Mouse (Mus musculus) olfactory bulb, adult 2 months (tissue): ENCODE measurements around the gene Engase.

Experiments used
- CTCF ChIP-seq: fragments of 200-500 bp; IDR thresholded peaks from 2 replicates; pipeline ENCODE4 v1.5.1; 2012; ENCODE audit warnings: low read depth, mild to moderate bottlenecking, low read length, moderate library complexity; ENCODE audit not compliant: insufficient read depth
- POLR2A ChIP-seq: fragments of 200-500 bp; IDR thresholded peaks from 2 replicates; pipeline ENCODE4 v1.6.1; 2012; ENCODE audit warnings: mild to moderate bottlenecking, low read depth, low read length, moderate library complexity; ENCODE audit not compliant: insufficient read depth

DNA sequence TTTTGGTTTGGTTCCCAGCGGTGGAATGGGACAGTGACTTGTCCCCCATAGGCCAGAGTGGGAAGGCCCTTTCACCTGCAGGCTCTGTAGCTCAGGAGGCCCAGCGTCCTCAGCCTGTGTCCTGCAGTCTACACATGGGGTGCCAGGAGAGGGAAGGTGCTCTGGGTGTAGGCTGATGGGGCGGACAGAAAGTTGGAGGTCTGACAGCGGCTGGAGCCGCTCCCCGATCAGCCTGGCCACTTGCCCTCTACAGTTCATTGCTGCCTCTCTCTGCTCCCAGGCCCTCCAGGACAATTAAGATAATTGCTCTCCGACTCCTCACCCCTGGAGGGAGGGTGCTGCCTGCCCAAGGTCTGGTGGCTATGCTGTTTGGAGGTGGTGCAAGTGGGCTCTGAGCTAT is 42.1 kb downstream of the Engase start:
- TF ChIP-seq POLR2A (no peak), CTCF (no peak)
